Mouse (Mus musculus) embryonic fibroblast, embryonic 13.5 days (primary cell): Measurements from ENCODE around the gene Ncf1. TPM values are rescaled to one million over a fixed set of nuclear protein-coding genes. Genes with fewer than 3 reads are reported as not detected.

Experiments used
- H3K27ac ChIP-seq: 2 replicates; pipeline ENCODE4 v1.5.1; 2012; ENCODE audit warnings: low read length, control low read depth, inconsistent platforms; ENCODE audit not compliant: insufficient read depth
- H3K4me1 ChIP-seq: 2 replicates; pipeline ENCODE4 v1.6.1; 2011; ENCODE audit warnings: low read length; ENCODE audit not compliant: control insufficient read depth, insufficient read depth
- H3K4me3 ChIP-seq: 2 replicates; pipeline ENCODE4 v1.5.1; 2011; ENCODE audit warnings: mild to moderate bottlenecking, control low read depth, low read length; ENCODE audit not compliant: insufficient read depth
- CTCF ChIP-seq: IDR thresholded peaks from 2 replicates; pipeline ENCODE4 v1.5.1; 2011; ENCODE audit warnings: mild to moderate bottlenecking, control low read depth, low read length, moderate library complexity, borderline replicate concordance; ENCODE audit not compliant: insufficient read depth
- POLR2A ChIP-seq: IDR thresholded peaks from 2 replicates; pipeline ENCODE4 v1.6.1; 2011; ENCODE audit warnings: low read depth, mild to moderate bottlenecking, control low read depth, low read length, moderate library complexity
- polyA plus RNA-seq: library from polyadenylated mRNA; stranded (reverse); fragments of >200 nt; gene quantifications from 2 replicates; pipeline ENCODE4 v1.2.4, GENCODE M21; 2011; ENCODE audit warnings: low read depth; ENCODE audit not compliant: missing spikeins, insufficient read length

Ncf1 gene
- polyA plus RNA-seq, 1 experiment, result 1.3 TPM

- H3K4me1 ChIP-seq, result no peaks in the 10 kb centered on the region
- H3K4me3 ChIP-seq, result no peak overlapping the region
- no peak overlapping the region for H3K27ac ChIP-seq
- no peak for TF ChIP-seq POLR2A
- no peak for TF ChIP-seq CTCF
Measured at GRCm38 (mm10) chr5:134260001-134260636, 30.7 kb upstream of the Ncf1 start.

- Histone ChIP-seq H3K27ac (no peak overlapping the region), H3K4me3 (no peak overlapping the region), H3K4me1 (no peaks in the 10 kb centered on the region)
- no peak for TF ChIP-seq POLR2A
- no peak for TF ChIP-seq CTCF
Measured at GRCm38 (mm10) chr5:134258934-134259333, 29.5 kb upstream of the Ncf1 start.

GRCm38 (mm10) chr5:134258395-134258794, 29.0 kb upstream of the Ncf1 start:
- TF ChIP-seq POLR2A (no peak), CTCF (no peak)
- H3K4me3 ChIP-seq, result no peak overlapping the region
- no peaks in the 10 kb centered on the region for H3K4me1 ChIP-seq
- H3K27ac ChIP-seq, result no peak overlapping the region

GRCm38 (mm10) chr5:134257349-134258031, 28.1 kb upstream of the Ncf1 start:
- TF ChIP-seq POLR2A (no peak), CTCF (no peak)
- Histone ChIP-seq H3K27ac (no peak overlapping the region), H3K4me3 (no peak overlapping the region), H3K4me1 (no peaks in the 10 kb centered on the region)

- TF ChIP-seq CTCF (no peak), POLR2A (no peak)
- Histone ChIP-seq H3K4me3 (no peak overlapping the region), H3K27ac (no peak overlapping the region), H3K4me1 (no peaks in the 10 kb centered on the region)
Measured at GRCm38 (mm10) chr5:134255294-134255693, 25.9 kb upstream of the Ncf1 start.

- TF ChIP-seq POLR2A, result no peak
- TF ChIP-seq CTCF, result no peak
- H3K4me1 ChIP-seq, result no peaks in the 10 kb centered on the region
- H3K4me3 ChIP-seq, result no peak overlapping the region
- no peak overlapping the region for H3K27ac ChIP-seq
Measured at GRCm38 (mm10) chr5:134253806-134254205, 24.4 kb upstream of the Ncf1 start.

GRCm38 (mm10) chr5:134251083-134251482, 21.7 kb upstream of the Ncf1 start:
- TF ChIP-seq POLR2A (no peak), CTCF (no peak)
- Histone ChIP-seq H3K4me1 (no peaks in the 10 kb centered on the region), H3K27ac (no peak overlapping the region), H3K4me3 (no peak overlapping the region)

GRCm38 (mm10) chr5:134250601-134251000, 21.2 kb upstream of the Ncf1 start:
- H3K27ac ChIP-seq, result no peak overlapping the region
- H3K4me3 ChIP-seq, result no peak overlapping the region
- H3K4me1 ChIP-seq, result no peaks in the 10 kb centered on the region
- TF ChIP-seq POLR2A (no peak), CTCF (no peak)

- Histone ChIP-seq H3K27ac (no peak overlapping the region; the same call in 1 of the 2 replicates), H3K4me1 (no peaks in the 10 kb centered on the region), H3K4me3 (no peak overlapping the region)
- TF ChIP-seq POLR2A (no peak), CTCF (no peak)
Measured at GRCm38 (mm10) chr5:134249245-134249649, 19.8 kb upstream of the Ncf1 start.

GRCm38 (mm10) chr5:134248608-134249244, 19.3 kb upstream of the Ncf1 start:
- Histone ChIP-seq H3K4me3 (no peak overlapping the region), H3K27ac (no peak overlapping the region), H3K4me1 (no peaks in the 10 kb centered on the region)
- TF ChIP-seq CTCF, result no peak
- no peak for TF ChIP-seq POLR2A
